Mouse (Mus musculus) liver, adult 2 months (tissue): Measurements from ENCODE around the gene Psme1. TPM values are rescaled to one million over a fixed set of nuclear protein-coding genes. Genes with fewer than 3 reads are reported as not detected.
A peak's percentile ranks its signal among the peaks of the same experiment; 100 is the strongest.

Source experiments
- DNase-seq: peaks from one replicate; pipeline ENCODE4 v3.0.0-alpha.2; 2011; ENCODE audit warnings: low read depth, low spot score; ENCODE audit errors: extremely low read depth
- H3K27ac ChIP-seq: fragments of 200-500 bp; replicated peaks from 2 replicates; pipeline ENCODE4 v1.5.1; 2012; ENCODE audit warnings: low read depth, mild to moderate bottlenecking, control low read depth, inconsistent platforms, low read length; ENCODE audit not compliant: insufficient read depth
- H3K27me3 ChIP-seq: fragments of 200-500 bp; 2 replicates; pipeline ENCODE4 v1.6.1; 2012; ENCODE audit warnings: mild to moderate bottlenecking, moderate library complexity, low read length, inconsistent platforms; ENCODE audit not compliant: control insufficient read depth, insufficient read depth
- H3K36me3 ChIP-seq: fragments of 200-500 bp; 2 replicates; pipeline ENCODE4 v1.6.1; 2012; ENCODE audit warnings: low read length, inconsistent platforms; ENCODE audit not compliant: control insufficient read depth, insufficient read depth
- H3K4me1 ChIP-seq: fragments of 200-500 bp; 2 replicates; pipeline ENCODE4 v1.6.1; 2011; ENCODE audit warnings: low read length; ENCODE audit not compliant: control insufficient read depth, insufficient read depth
- H3K4me3 ChIP-seq: fragments of 200-500 bp; 2 replicates; pipeline ENCODE4 v1.5.1; 2011; ENCODE audit warnings: low read depth, mild to moderate bottlenecking, control low read depth, low read length, moderate library complexity; ENCODE audit not compliant: insufficient read depth
- H3K79me2 ChIP-seq: fragments of 200-500 bp; 2 replicates; pipeline ENCODE4 v1.6.1; 2012; ENCODE audit warnings: inconsistent platforms, mild to moderate bottlenecking, low read length, moderate library complexity; ENCODE audit not compliant: control insufficient read depth, insufficient read depth
- H3K9ac ChIP-seq: fragments of 200-500 bp; 2 replicates; pipeline ENCODE4 v1.6.1; 2012; ENCODE audit warnings: low read depth, mild to moderate bottlenecking, control low read depth, inconsistent platforms, low read length
- CTCF ChIP-seq: fragments of 200-500 bp; IDR thresholded peaks from 2 replicates; pipeline ENCODE4 v1.5.1; 2011; ENCODE audit warnings: low read depth, low read length, control low read depth
- POLR2A ChIP-seq: fragments of 200-500 bp; IDR thresholded peaks from 2 replicates; pipeline ENCODE4 v1.6.1; 2011; ENCODE audit warnings: low read length, control low read depth; ENCODE audit not compliant: insufficient read depth; ENCODE audit errors: extremely low read depth
- WGBS: fragments of 180-500 bp; shearing (Covaris S2); methylation state at CpG from one replicate; pipeline ENCODE4 v1.1.7; 2018; 5-methylcytosine and 5-hydroxymethylcytosine counted together
- polyA plus RNA-seq: library from polyadenylated mRNA; depleted of rRNA; stranded (reverse); fragments of >200 nt; gene quantifications from 2 replicates; pipeline ENCODE4 v1.2.3, GENCODE M21; 2012
- total RNA-seq: library from RNA; depleted of rRNA; stranded (reverse); fragments of >200 nt; gene quantifications from 2 replicates; pipeline ENCODE4 v1.2.3, GENCODE M21; 2014

The Psme1 gene
- total and polyA plus RNA-seq, 2 experiments = 59.9 to 94.2 TPM

DNA sequence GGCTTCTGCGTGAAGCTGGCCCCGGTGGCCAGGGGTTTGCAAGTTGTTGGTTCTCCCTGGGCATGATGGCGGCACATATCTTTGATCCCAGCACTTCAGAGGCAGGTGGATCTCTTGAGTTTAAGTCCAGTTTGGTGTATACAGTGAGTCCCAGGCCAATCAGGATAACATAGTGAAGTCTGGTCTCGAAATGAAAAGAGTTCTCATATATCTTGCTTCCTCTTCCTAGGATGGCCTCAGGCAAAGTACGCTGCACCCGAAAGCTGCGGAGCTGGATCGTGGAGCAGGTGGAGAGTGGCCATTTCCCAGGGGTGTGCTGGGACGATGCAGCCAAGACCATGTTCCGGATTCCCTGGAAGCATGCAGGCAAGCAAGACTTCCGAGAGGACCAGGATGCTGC, 26.9 kb downstream of the Psme1 start:
- peak overlapping the region; percentile 96 for H3K27ac ChIP-seq
- peaks cover 45% of the 10 kb centered on the region for H3K36me3 ChIP-seq
- H3K4me3 ChIP-seq = peak overlapping the region; percentile 75
- TF ChIP-seq POLR2A (no peak), CTCF (no peak)
- H3K27me3 ChIP-seq = no peaks in the 10 kb centered on the region
- DNase-seq = no peak
- H3K79me2 ChIP-seq = peaks cover 2% of the 10 kb centered on the region; the same call in 1 of the 2 replicates
- H3K4me1 ChIP-seq = peaks cover 22% of the 10 kb centered on the region
- WGBS = 81% methylated on average over 11 of the region's 11 CpGs
- H3K9ac ChIP-seq = peak overlapping the region; percentile 55

DNA sequence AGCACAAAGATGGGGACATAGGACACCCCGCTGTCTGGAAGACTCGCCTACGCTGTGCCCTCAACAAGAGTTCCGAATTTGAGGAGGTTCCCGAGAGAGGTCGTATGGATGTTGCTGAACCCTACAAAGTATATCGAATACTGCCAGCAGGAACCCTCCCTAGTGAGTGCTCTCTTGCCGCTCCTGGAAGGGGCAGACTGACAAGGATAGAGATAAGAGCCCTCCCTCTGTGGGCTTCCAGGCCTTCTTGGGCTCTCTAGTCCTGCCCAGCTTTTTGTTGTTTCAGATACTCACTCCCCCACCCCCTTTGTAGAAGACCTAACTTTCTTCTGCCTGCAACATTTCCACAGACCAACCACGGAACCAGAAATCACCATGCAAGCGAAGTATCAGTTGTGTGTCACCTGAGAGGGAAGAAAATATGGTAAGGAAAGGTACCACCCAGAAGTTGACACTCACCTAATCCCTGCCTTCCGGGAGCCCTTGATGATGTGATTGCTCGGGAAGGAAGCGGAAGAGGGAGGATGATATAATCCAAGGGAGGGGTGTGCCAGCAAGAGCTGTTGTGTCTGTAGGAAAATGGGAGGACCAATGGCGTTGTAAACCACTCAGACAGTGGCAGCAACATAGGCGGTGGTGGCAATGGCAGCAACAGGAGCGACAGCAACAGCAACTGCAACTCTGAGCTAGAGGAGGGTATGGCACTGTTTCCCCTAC, 28.0 kb downstream of the Psme1 start:
- DNase-seq = no peak
- Histone ChIP-seq H3K79me2 (peaks cover 2% of the 10 kb centered on the region; the same call in 1 of the 2 replicates), H3K36me3 (peaks cover 39% of the 10 kb centered on the region), H3K4me3 (no peak overlapping the region), H3K27ac (no peak overlapping the region), H3K27me3 (no peaks in the 10 kb centered on the region), H3K4me1 (peaks cover 22% of the 10 kb centered on the region), H3K9ac (no peak overlapping the region)
- no peak for TF ChIP-seq POLR2A
- TF ChIP-seq CTCF = no peak
- 91% methylated on average over 16 of the region's 16 CpGs for WGBS

DNA sequence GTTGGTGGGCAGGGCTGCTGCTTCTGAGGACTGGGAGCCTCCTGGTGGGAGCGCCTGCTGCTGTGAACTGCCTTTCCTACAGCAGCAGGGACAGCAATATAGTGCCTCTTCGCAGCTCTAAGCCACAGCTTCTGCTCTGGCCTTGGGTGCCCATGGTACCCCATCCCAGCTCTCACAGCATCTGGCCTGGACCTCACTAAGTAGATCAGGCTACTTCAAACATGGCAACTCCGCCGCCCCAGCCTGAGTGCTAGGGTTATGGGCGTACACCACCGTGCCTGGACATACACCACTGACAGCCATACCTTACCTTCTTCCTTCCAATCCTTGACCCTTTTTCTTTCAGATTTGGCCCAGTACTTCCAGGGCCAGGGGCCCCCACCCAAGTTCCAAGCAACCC, 30.4 kb downstream of the Psme1 start:
- Histone ChIP-seq H3K27me3 (no peaks in the 10 kb centered on the region), H3K79me2 (no peaks in the 10 kb centered on the region; the same call in 1 of the 2 replicates), H3K9ac (no peak overlapping the region), H3K4me1 (peaks cover 14% of the 10 kb centered on the region), H3K4me3 (no peak overlapping the region), H3K36me3 (peaks cover 35% of the 10 kb centered on the region), H3K27ac (no peak overlapping the region)
- no peak for TF ChIP-seq CTCF
- TF ChIP-seq POLR2A = no peak
- no peak for DNase-seq
- 98% methylated on average over 6 of the region's 6 CpGs for WGBS

DNA sequence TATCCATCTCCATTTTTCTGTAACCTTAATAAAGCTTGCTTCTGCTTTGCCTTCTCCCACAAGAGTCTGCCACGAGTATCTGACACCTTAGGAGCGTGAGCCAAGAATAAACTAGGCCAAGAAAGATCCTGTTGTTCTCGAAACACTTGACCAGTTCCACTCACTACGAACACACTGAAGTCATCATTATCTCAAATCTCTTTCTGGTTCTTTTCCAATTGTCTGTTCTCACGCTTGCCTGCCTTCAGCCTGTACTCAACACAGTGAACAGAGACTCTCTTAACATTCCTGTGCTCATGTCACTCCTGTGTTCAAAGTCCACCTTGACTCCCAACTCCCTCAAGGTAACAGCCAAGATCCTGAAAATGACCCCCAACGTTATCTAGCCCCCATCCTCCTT, 35.4 kb downstream of the Psme1 start:
- TF ChIP-seq CTCF (no peak), POLR2A (no peak)
- Histone ChIP-seq H3K4me3 (no peak overlapping the region), H3K27me3 (no peaks in the 10 kb centered on the region), H3K27ac (no peak overlapping the region), H3K36me3 (peaks cover 12% of the 10 kb centered on the region), H3K79me2 (no peaks in the 10 kb centered on the region), H3K4me1 (peaks cover 3% of the 10 kb centered on the region; the same call in 1 of the 2 replicates), H3K9ac (no peak overlapping the region)
- no peak for DNase-seq
- WGBS = 71% methylated on average over 6 of the region's 6 CpGs

DNA sequence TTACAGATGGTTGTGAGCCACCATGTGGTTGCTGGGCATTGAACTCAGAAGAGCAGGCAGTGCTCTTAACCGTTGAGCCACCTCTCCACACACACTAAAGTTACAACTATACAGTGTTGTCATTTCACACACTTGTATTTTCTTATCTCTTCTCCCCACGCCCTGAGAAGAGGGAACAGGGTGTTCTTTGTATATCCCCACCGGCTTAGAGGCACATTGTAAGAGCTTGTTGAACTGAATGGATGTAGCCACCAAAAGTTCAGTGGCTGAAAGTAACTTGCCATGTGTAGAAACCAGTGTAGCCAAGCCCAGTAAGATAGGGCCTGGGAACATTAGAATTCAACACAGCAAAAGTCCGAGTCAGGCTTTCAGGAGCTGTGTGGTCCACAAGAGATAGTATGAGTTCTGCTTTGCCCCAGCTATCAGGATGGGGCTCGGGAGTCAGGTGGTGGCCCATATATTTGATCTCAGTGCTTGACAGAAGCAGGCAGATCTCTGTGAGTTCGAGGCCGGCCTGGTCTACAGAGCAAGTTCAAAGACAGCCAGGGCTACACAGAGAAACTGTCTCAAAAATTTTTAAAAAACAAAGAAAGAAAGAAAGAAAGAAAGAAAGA, 36.7 kb downstream of the Psme1 start:
- peaks cover 3% of the 10 kb centered on the region; the same call in 1 of the 2 replicates for H3K4me1 ChIP-seq
- 95% methylated on average over 7 of the region's 7 CpGs for WGBS
- DNase-seq = no peak
- no peak overlapping the region for H3K27ac ChIP-seq
- TF ChIP-seq POLR2A (no peak), CTCF (no peak)
- peaks cover under 1% of the 10 kb centered on the region; the same call in 1 of the 2 replicates for H3K36me3 ChIP-seq
- no peak overlapping the region for H3K4me3 ChIP-seq
- no peaks in the 10 kb centered on the region for H3K79me2 ChIP-seq
- no peak overlapping the region for H3K9ac ChIP-seq
- H3K27me3 ChIP-seq = no peaks in the 10 kb centered on the region

DNA sequence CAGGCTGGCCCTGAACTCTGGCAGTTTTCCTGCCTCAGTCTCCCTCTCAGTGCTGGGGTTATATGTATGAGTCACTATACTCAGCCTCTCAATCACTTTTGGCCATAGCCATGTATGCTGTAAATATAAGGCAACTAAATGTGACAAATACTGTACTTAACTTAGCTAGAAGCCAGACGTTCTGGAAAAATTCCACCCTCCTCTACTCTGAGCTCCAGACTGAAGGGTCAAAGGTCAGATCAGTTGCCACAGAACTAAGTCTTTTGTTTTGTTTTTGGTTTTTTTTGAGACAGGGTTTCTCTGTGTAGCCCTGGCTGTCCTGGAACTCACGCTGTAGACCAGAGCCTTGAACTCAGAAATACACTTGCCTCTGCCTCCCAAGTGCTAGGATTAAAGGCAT, 38.0 kb downstream of the Psme1 start:
- Histone ChIP-seq H3K36me3 (no peaks in the 10 kb centered on the region), H3K9ac (no peak overlapping the region), H3K79me2 (no peaks in the 10 kb centered on the region), H3K4me1 (peaks cover 3% of the 10 kb centered on the region; the same call in 1 of the 2 replicates), H3K27me3 (no peaks in the 10 kb centered on the region), H3K27ac (no peak overlapping the region; the same call in 1 of the 2 replicates), H3K4me3 (no peak overlapping the region)
- WGBS = 21% methylated on average over 2 of the region's 2 CpGs
- TF ChIP-seq POLR2A (no peak), CTCF (no peak)
- DNase-seq = peak; percentile 81
